Mouse (Mus musculus): Measurements from ENCODE around the gene Sncg. TPM values are rescaled to one million over a fixed set of nuclear protein-coding genes. Genes with fewer than 3 reads are reported as not detected.
"Not testable (repeated sequence)": the region's sequence is repeated elsewhere in the genome, so short reads cannot be mapped to it uniquely, and the experiment has no call there.

Gene Sncg
- polyA plus RNA-seq, 1 experiment = 188 TPM

DNA sequence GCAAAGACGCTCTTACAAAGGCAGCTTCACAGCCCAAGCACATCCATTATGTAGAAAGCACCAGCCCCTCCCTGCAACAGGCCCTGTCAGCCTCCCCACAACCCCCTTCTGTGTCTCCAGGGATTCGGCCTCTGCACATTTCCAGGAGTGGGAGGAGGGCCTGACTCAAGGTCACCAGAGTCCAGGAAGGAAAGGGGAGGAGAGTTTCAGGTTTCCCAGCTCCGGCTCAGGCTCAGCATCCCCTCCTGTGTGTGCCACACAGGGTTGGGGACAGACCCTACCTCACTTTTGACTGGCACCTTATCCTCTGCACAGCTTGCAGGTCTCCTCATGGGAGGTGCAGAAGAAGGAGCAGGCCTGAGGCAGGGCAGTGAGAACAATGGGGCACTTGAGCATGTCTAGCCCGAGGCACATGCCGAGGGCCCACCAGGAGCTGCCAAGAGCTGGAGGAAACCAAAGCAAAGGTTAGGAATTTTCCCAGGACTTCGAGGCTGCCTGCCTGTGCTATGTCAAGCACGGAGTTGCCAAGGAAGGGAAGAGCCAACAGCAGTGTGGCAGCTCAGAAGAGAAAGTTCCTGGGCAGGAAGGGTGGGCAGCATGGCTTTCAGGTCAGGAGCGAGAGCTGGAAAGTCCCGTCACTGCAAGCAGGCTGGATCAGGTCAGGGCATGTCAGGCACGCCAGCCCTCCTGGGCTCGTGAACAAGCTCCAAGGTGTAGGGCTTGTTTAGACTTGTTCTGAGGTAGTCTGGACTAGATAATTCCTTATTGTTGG, 4.2 kb upstream of the Sncg start:
- H3K27ac ChIP-seq (replicated peaks; ENCODE audit: low read depth, low read length) = peak overlapping the region; percentile 97
- H3K4me1 ChIP-seq (ENCODE audit: control insufficient read depth, insufficient read depth, insufficient read length, low read length) = peaks cover 19% of the 10 kb centered on the region
- peak overlapping the region; percentile 76 for H3K4me3 ChIP-seq (ENCODE audit: insufficient read depth, low read depth, low read length)

DNA sequence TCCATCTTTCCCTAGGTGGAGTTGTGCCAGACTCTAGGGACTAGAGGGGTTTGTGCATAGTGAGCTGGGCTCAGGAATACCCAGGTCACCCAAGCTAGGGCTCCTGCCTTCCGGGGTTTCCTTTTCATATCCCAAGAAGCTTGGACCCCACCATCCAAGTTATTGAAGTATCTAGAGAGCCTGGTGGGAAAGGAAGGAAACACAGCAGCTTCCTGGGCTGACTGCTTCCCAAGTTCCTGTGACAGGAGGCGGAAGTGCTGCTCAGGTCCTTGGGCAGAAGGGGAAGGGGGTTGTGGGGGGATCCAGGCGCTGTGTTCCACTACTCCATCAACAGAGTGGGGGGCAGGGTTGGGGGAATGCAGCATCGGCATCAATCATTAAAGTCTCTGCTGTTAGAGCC, 2.5 kb upstream of the Sncg start:
- peak overlapping the region; percentile 76 for H3K4me3 ChIP-seq (ENCODE audit: insufficient read depth, low read depth, low read length)
- H3K27ac ChIP-seq (replicated peaks; ENCODE audit: low read depth, low read length) = peak overlapping the region; percentile 97
- peaks cover 19% of the 10 kb centered on the region for H3K4me1 ChIP-seq (ENCODE audit: control insufficient read depth, insufficient read depth, insufficient read length, low read length)

GRCm38 (mm10) chr14:34375941-34376340, 1.4 kb upstream of the Sncg start:
- H3K27ac ChIP-seq (replicated peaks; ENCODE audit: low read depth, low read length) = peak overlapping the region; percentile 97
- peak overlapping the region; percentile 76 for H3K4me3 ChIP-seq (ENCODE audit: insufficient read depth, low read depth, low read length)
- peaks cover 21% of the 10 kb centered on the region for H3K4me1 ChIP-seq (ENCODE audit: control insufficient read depth, insufficient read depth, insufficient read length, low read length)

DNA sequence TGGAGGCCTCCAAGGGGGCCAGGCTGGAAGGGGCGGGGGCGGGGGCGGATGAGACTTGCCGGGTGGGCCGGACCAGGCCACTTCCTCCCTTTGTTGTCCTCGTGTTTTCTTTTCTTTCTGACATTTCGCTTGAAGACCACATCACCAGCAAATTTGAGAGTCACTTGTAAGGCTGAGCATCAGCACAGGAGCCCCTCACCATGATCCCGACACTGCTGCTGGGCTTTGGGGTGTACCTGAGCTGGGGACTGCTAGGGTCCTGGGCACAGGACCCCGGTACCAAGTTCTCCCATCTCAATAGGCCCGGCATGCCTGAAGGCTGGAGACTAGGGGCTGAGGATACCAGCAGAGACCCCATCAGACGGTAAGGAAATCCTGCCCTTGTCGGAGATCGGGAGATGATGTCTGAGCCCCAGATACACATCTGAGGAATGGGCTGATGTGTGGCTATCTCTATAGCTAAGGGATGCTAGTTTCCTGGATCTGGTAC, 871 bp upstream of the Sncg start, which contains the start of gene Mmrn2:
TSS of gene Mmrn2 (plus strand) at position 51 of the 490 bp plus-strand sequence.
- peak within 1 kb of the TSS; percentile 97 for H3K27ac ChIP-seq (replicated peaks; ENCODE audit: low read depth, low read length)

GRCm38 (mm10) chr14:34373581-34373980, 1.0 kb downstream of the Sncg start:
- H3K27ac ChIP-seq (replicated peaks; ENCODE audit: low read depth, low read length) = 0 out of 2 replicates have a peak overlapping the region, but pooled peaks have one; percentile 13
- peak overlapping the region; percentile 32 for H3K4me3 ChIP-seq (ENCODE audit: insufficient read depth, low read depth, low read length)
- peaks cover 18% of the 10 kb centered on the region for H3K4me1 ChIP-seq (ENCODE audit: control insufficient read depth, insufficient read depth, insufficient read length, low read length)

More for the DNA sequence above, 871 bp upstream of the Sncg start, which contains the start of gene Mmrn2:
- peak within 1 kb of the TSS; percentile 76 for H3K4me3 ChIP-seq (ENCODE audit: insufficient read depth, low read depth, low read length)
- peaks cover 21% of the 10 kb centered on the region for H3K4me1 ChIP-seq (ENCODE audit: control insufficient read depth, insufficient read depth, insufficient read length, low read length)

DNA sequence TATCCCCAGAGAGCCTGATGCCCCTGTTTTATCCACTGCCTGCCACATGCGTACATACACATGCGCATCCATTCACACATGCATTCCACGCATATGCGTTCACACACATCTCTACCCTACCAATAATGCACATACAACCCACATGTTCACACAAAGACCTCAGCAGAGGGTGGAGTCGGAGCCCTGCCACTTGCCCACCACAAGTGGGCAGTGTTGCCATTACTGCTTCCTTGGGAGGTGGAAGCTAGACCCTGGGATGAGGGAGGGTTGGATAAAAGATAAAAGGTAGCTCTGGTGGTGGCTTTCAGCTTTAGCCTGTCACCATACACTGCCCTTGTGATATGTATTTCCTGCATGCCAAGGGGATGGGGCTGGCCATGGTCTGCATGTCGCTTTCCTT, 1.9 kb downstream of the Sncg start:
- no peak overlapping the region for H3K27ac ChIP-seq (replicated peaks; ENCODE audit: low read depth, low read length)
- H3K4me3 ChIP-seq (ENCODE audit: insufficient read depth, low read depth, low read length) = no peak overlapping the region; the same call in 1 of the 2 replicates
- H3K4me1 ChIP-seq (ENCODE audit: control insufficient read depth, insufficient read depth, insufficient read length, low read length) = peaks cover 11% of the 10 kb centered on the region

DNA sequence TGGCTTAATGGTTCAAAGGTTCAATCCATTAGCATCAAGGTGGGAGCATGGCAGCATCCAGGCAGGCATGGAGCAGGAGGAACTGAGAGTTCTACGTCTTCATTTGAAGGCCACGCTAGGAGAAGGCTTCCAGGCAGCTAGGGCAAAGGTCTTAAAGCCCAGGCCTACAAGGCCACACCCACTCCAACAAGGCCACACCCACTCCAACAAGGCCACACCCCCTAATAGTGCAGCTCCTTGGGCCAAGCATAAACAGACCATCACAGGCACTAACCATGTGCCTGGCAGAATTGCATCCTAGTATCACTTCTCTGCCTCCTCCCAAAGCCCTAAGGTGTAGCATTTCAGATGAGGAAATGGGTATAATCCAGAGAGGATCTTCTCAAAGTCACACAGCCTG, 2.8 kb downstream of the Sncg start:
- H3K4me1 ChIP-seq (ENCODE audit: control insufficient read depth, insufficient read depth, insufficient read length, low read length) = peaks cover 11% of the 10 kb centered on the region
- no peak overlapping the region for H3K4me3 ChIP-seq (ENCODE audit: insufficient read depth, low read depth, low read length)
- no peak overlapping the region for H3K27ac ChIP-seq (replicated peaks; ENCODE audit: low read depth, low read length)

GRCm38 (mm10) chr14:34370921-34371320, 3.7 kb downstream of the Sncg start:
- Histone ChIP-seq H3K27ac (replicated peaks; ENCODE audit: low read depth, low read length) (peak overlapping the region; percentile 9; the same call in 1 of the 2 replicates), H3K4me3 (ENCODE audit: insufficient read depth, low read depth, low read length) (no peak overlapping the region), H3K4me1 (ENCODE audit: control insufficient read depth, insufficient read depth, insufficient read length, low read length) (peaks cover 8% of the 10 kb centered on the region)

GRCm38 (mm10) chr14:34370203-34370602, 4.4 kb downstream of the Sncg start:
- Histone ChIP-seq H3K4me3 (ENCODE audit: insufficient read depth, low read depth, low read length) (no peak overlapping the region), H3K27ac (replicated peaks; ENCODE audit: low read depth, low read length) (no peak overlapping the region), H3K4me1 (ENCODE audit: control insufficient read depth, insufficient read depth, insufficient read length, low read length) (peaks cover 8% of the 10 kb centered on the region)

DNA sequence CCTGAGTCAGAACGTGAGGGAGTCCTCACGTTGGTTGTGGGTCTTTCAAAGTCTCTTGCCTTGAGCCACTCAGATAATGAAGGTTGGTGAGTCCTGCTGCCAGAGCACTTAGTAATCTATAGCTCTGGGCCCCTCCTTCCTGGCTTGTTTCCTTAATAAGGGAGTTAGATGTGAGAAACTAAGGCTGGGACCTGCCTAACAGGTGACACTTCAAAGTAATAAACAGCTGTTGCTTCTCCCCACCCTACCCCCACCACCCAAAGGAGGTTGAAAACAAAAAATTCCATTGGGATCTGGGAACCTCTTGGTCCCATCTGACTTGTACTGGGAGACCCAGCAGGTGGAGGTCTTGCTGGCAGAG, 9.5 kb downstream of the Sncg start:
- Histone ChIP-seq H3K4me1 (ENCODE audit: control insufficient read depth, insufficient read depth, insufficient read length, low read length) (no peaks in the 10 kb centered on the region), H3K27ac (replicated peaks; ENCODE audit: low read depth, low read length) (no peak overlapping the region), H3K4me3 (ENCODE audit: insufficient read depth, low read depth, low read length) (no peak overlapping the region)

- Histone ChIP-seq H3K27ac (replicated peaks; ENCODE audit: low read depth, low read length) (peak overlapping the region; percentile 91), H3K4me3 (ENCODE audit: insufficient read depth, low read depth, low read length) (peak overlapping the region; percentile 64)
- H3K4me1 ChIP-seq (ENCODE audit: control insufficient read depth, insufficient read depth, insufficient read length, low read length) = not testable (repeated sequence)
These were observed 10.1 kb downstream of the Sncg start for GRCm38 (mm10) chr14:34364254-34365146.

GRCm38 (mm10) chr14:34363490-34364253, 10.9 kb downstream of the Sncg start:
- Histone ChIP-seq H3K4me1 (ENCODE audit: control insufficient read depth, insufficient read depth, insufficient read length, low read length) (no peaks in the 10 kb centered on the region), H3K27ac (replicated peaks; ENCODE audit: low read depth, low read length) (peak overlapping the region; percentile 91), H3K4me3 (ENCODE audit: insufficient read depth, low read depth, low read length) (peak overlapping the region; percentile 64)

- Histone ChIP-seq H3K4me3 (ENCODE audit: insufficient read depth, low read depth, low read length) (peak overlapping the region; percentile 64), H3K27ac (replicated peaks; ENCODE audit: low read depth, low read length) (peak overlapping the region; percentile 91), H3K4me1 (ENCODE audit: control insufficient read depth, insufficient read depth, insufficient read length, low read length) (no peaks in the 10 kb centered on the region)
These were observed 11.7 kb downstream of the Sncg start for GRCm38 (mm10) chr14:34362726-34363445.

DNA sequence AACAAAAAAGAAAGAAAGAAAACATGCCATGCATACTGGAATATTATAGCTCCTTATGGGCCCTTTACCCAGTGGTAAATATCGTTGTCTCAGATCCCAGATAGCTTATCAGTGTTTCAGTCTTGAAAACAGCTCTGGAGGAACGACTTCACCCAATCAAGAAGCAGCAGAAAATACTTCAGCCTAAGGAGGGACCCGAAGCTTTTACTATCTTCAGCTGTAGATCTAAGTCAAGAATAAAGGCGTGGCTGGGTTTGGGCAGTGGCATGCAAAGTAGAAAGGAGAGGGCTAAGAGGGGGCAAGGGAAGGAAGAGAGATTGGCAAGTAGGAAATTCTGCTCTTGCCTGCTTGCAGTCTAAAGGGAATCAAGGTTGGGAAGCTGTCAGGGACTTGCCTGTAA, 12.5 kb downstream of the Sncg start:
- Histone ChIP-seq H3K27ac (replicated peaks; ENCODE audit: low read depth, low read length) (no peak overlapping the region), H3K4me3 (ENCODE audit: insufficient read depth, low read depth, low read length) (no peak overlapping the region), H3K4me1 (ENCODE audit: control insufficient read depth, insufficient read depth, insufficient read length, low read length) (no peaks in the 10 kb centered on the region)

Measured in brown adipose tissue, adult 24 weeks (tissue).